Mouse (Mus musculus) brain, embryonic 14.5 days (tissue): ENCODE data around the gene Rmdn3. TPM values are rescaled to one million over a fixed set of nuclear protein-coding genes. Genes with fewer than 3 reads are reported as not detected.

Experiments
- DNase-seq: peaks from one replicate; pipeline ENCODE4 v3.0.0-alpha.2; 2011; ENCODE audit warnings: low read depth
- CTCF ChIP-seq: fragments of 200-500 bp; IDR thresholded peaks from 2 replicates; pipeline ENCODE4 v1.5.1; 2012; ENCODE audit warnings: inconsistent platforms, mild to moderate bottlenecking, moderate library complexity, borderline replicate concordance; ENCODE audit not compliant: insufficient read depth, insufficient read length; ENCODE audit errors: extremely low read depth
- POLR2A ChIP-seq: fragments of 200-500 bp; IDR thresholded peaks from 2 replicates; pipeline ENCODE4 v1.6.1; 2012; ENCODE audit warnings: mild to moderate bottlenecking, inconsistent platforms, borderline replicate concordance; ENCODE audit not compliant: poor library complexity, insufficient read depth, insufficient read length, severe bottlenecking; ENCODE audit errors: extremely low read depth
- polyA plus RNA-seq: library from polyadenylated mRNA; depleted of rRNA; stranded (reverse); fragments of >200 nt; gene quantifications from 2 replicates; pipeline ENCODE4 v1.2.3, GENCODE M21; 2012

The Rmdn3 gene
- polyA plus RNA-seq, 1 experiment = 35.3 TPM

- DNase-seq = peak; percentile 75
- TF ChIP-seq POLR2A (no peak), CTCF (no peak)
Observed at GRCm38 (mm10) chr2:119166901-119167865, 10.3 kb upstream of the Rmdn3 start, which contains the start of gene Gchfr. Gchfr (plus strand) TSS chr2:119167773.

- no peak for DNase-seq
- TF ChIP-seq POLR2A (no peak), CTCF (no peak)
Observed at GRCm38 (mm10) chr2:119165401-119165800, 8.6 kb upstream of the Rmdn3 start.

GRCm38 (mm10) chr2:119163999-119164398 is 7.2 kb upstream of the Rmdn3 start:
- no peak for TF ChIP-seq CTCF
- no peak for TF ChIP-seq POLR2A
- DNase-seq = no peak

GRCm38 (mm10) chr2:119163135-119163534 is 6.3 kb upstream of the Rmdn3 start:
- TF ChIP-seq POLR2A (no peak), CTCF (no peak)
- DNase-seq = no peak

GRCm38 (mm10) chr2:119161247-119161646 is 4.4 kb upstream of the Rmdn3 start:
- no peak for TF ChIP-seq CTCF
- no peak for TF ChIP-seq POLR2A
- DNase-seq = no peak

- TF ChIP-seq POLR2A = no peak
- no peak for TF ChIP-seq CTCF
- no peak for DNase-seq
Observed at GRCm38 (mm10) chr2:119157836-119158235, 1.0 kb upstream of the Rmdn3 start.

GRCm38 (mm10) chr2:119156081-119156680 is 653 bp downstream of the Rmdn3 start:
- DNase-seq = no peak
- TF ChIP-seq POLR2A (no peak), CTCF (no peak)

- TF ChIP-seq CTCF = no peak
- TF ChIP-seq POLR2A = no peak
Observed at GRCm38 (mm10) chr2:119155388-119155787, 1.4 kb downstream of the Rmdn3 start.

GRCm38 (mm10) chr2:119154683-119155082 is 2.2 kb downstream of the Rmdn3 start:
- DNase-seq = no peak
- no peak for TF ChIP-seq CTCF
- TF ChIP-seq POLR2A = no peak

More at GRCm38 (mm10) chr2:119155388-119155787, 1.4 kb downstream of the Rmdn3 start:
- no peak for DNase-seq

GRCm38 (mm10) chr2:119152255-119152654 is 4.6 kb downstream of the Rmdn3 start:
- no peak for DNase-seq
- TF ChIP-seq CTCF = no peak
- TF ChIP-seq POLR2A = no peak

- no peak for DNase-seq
- no peak for TF ChIP-seq POLR2A
- no peak for TF ChIP-seq CTCF
Observed at GRCm38 (mm10) chr2:119147775-119148174, 9.1 kb downstream of the Rmdn3 start.
